Mouse (Mus musculus) forebrain, postnatal 0 days (tissue): ENCODE measurements around the gene Cecr2. TPM values are rescaled to one million over a fixed set of nuclear protein-coding genes. Genes with fewer than 3 reads are reported as not detected.

Source experiments
- ATAC-seq: fragments of 200-750 bp; cut with Nextera tagmentation; 2 replicates; pipeline ENCODE4 v1.8.0; 2017; ENCODE audit warnings: mild to moderate bottlenecking, moderate library complexity
- DNase-seq: peaks from one replicate; pipeline ENCODE4 v3.0.0-alpha.2; 2015
- H3K27ac ChIP-seq: fragments of 300-500 bp; sonication (generic); 2 replicates; pipeline ENCODE4 v1.5.1; 2014; ENCODE audit warnings: low read depth, mild to moderate bottlenecking, antibody characterized with exemption, low read length, moderate library complexity, mixed read lengths
- H3K27me3 ChIP-seq: fragments of 300-500 bp; sonication (generic); 2 replicates; pipeline ENCODE4 v1.6.1; 2014; ENCODE audit warnings: mild to moderate bottlenecking, low read length, mixed read lengths; ENCODE audit not compliant: insufficient read depth
- H3K36me3 ChIP-seq: fragments of 300-500 bp; sonication (generic); 2 replicates; pipeline ENCODE4 v1.6.1; 2014; ENCODE audit warnings: mild to moderate bottlenecking, moderate library complexity; ENCODE audit not compliant: insufficient read depth
- H3K4me1 ChIP-seq: fragments of 300-500 bp; sonication (generic); 2 replicates; pipeline ENCODE4 v1.6.1; 2014; ENCODE audit warnings: antibody characterized with exemption; ENCODE audit not compliant: insufficient read depth
- H3K4me2 ChIP-seq: fragments of 300-500 bp; sonication (generic); 2 replicates; pipeline ENCODE4 v1.6.1; 2014; ENCODE audit warnings: low read depth, mild to moderate bottlenecking, moderate library complexity
- H3K4me3 ChIP-seq: fragments of 300-500 bp; sonication (generic); 2 replicates; pipeline ENCODE4 v1.5.1; 2014; ENCODE audit warnings: low read depth, low read length, mixed read lengths
- H3K9ac ChIP-seq: fragments of 300-500 bp; sonication (generic); 2 replicates; pipeline ENCODE4 v1.6.1; 2014; ENCODE audit warnings: mild to moderate bottlenecking
- H3K9me3 ChIP-seq: fragments of 300-500 bp; sonication (generic); 2 replicates; pipeline ENCODE4 v1.6.1; 2016; ENCODE audit warnings: low read length
- CTCF ChIP-seq: sonication (generic); IDR thresholded peaks from 2 replicates; pipeline ENCODE4 v1.5.1; 2016; ENCODE audit warnings: antibody characterized with exemption, control low read depth, low read depth
- WGBS: fragments of 180-500 bp; shearing (Covaris S2); extraction: QIAGEN DNeasy Blood & Tissue Kit; methylation state at CpG from one replicate; pipeline ENCODE4 v1.1.7; 2014; 5-methylcytosine and 5-hydroxymethylcytosine counted together
- polyA plus RNA-seq: library from polyadenylated mRNA; unstranded; fragments of >200 nt; fragmentation: Nextera tagmentation; extraction: Ambion mirVana; gene quantifications from 2 replicates; pipeline ENCODE4 v1.2.1, GENCODE M21; 2015
- total RNA-seq: library from RNA; depleted of rRNA; stranded (reverse); fragments of >200 nt; gene quantifications from 2 replicates; pipeline ENCODE4 v1.2.3, GENCODE M21; 2014

The Cecr2 gene
- total and polyA plus RNA-seq, 2 experiments from 2014 or later, result 1.1 to 4.1 TPM

DNA sequence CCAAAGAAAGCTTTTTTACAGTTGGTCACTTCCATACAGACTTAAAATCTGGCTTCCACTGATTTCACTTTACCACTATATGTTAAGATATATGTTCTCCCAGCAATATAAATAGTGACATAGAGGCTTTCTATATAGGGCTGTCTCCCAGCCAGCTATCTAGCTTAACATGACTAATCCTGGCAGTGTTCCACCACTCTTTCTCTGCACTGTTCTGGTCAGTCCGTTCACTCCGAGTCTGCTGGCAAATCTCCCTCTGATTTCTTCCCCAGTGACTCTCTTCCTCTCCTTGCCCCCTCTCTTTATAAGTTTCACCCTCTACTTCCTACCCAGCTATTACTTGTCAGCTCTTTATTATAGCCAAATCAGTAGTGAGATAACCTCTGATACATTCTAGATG is 59.8 kb downstream of the Cecr2 start:
- no peak for ATAC-seq
- Histone ChIP-seq H3K9ac (no peak overlapping the region), H3K27me3 (no peaks in the 10 kb centered on the region), H3K4me1 (no peaks in the 10 kb centered on the region), H3K27ac (no peak overlapping the region), H3K4me3 (no peak overlapping the region), H3K36me3 (no peaks in the 10 kb centered on the region), H3K9me3 (no peaks in the 10 kb centered on the region), H3K4me2 (no peak overlapping the region)
- TF ChIP-seq CTCF, result no peak
- no peak for DNase-seq
- 41% methylated on average over 2 of the region's 2 CpGs for WGBS

DNA sequence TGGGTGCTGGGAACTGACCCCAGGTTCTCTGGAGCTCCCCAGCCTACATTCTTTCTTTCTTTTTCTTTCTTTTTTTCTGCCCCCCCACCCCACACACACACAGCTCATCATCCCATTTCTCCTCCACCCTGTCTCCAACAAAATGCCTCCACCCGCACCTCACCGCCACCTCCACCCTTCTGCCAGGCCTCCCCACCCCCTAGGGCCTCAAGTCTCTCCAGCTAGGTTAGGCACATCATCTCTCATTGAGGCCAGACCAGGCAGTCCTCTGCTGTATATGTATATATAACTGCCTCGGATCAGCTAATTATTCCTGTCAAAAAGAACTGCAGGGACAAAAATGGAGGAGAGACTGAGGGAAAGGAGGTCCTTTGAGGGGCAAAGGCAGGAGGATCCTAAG is 69.8 kb downstream of the Cecr2 start:
- no peak for ATAC-seq
- no peak overlapping the region for H3K27ac ChIP-seq
- no peak overlapping the region for H3K9ac ChIP-seq
- 0 out of 2 replicates have a peak, but pooled peaks cover 3% of the 10 kb centered on the region for H3K36me3 ChIP-seq
- no peak overlapping the region for H3K4me3 ChIP-seq
- DNase-seq, result no peak
- 91% methylated on average over 3 of the region's 3 CpGs for WGBS
- no peaks in the 10 kb centered on the region for H3K9me3 ChIP-seq
- no peaks in the 10 kb centered on the region for H3K27me3 ChIP-seq
- H3K4me2 ChIP-seq, result no peak overlapping the region
- H3K4me1 ChIP-seq, result no peaks in the 10 kb centered on the region
- no peak for TF ChIP-seq CTCF

DNA sequence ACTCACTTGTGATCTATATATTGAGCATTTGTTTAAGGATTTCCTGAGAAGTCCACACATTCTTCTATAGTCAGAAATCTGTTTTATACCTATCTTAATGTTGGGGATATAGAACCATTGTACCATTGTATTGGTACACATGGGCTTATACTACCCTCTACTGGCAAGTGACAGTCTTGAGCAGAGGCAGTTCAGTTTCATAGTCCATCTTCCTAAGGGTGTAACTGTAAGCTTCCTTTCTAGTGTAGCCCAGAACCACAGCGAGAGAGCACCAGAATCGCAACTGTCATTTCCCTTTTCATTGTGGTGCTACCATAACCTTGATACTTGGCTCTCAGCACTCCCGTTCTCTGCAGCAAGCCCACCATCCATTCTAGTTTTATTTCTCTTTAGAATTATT is 70.4 kb downstream of the Cecr2 start:
- Histone ChIP-seq H3K9me3 (no peaks in the 10 kb centered on the region), H3K4me2 (no peak overlapping the region), H3K4me1 (no peaks in the 10 kb centered on the region), H3K27me3 (no peaks in the 10 kb centered on the region), H3K36me3 (0 out of 2 replicates have a peak, but pooled peaks cover 3% of the 10 kb centered on the region), H3K4me3 (no peak overlapping the region), H3K9ac (no peak overlapping the region), H3K27ac (no peak overlapping the region)
- DNase-seq (peak; percentile 81), ATAC-seq (peak; percentile 93)
- peak; percentile 91 for TF ChIP-seq CTCF
- WGBS, result 66% methylated on average over 3 of the region's 3 CpGs

DNA sequence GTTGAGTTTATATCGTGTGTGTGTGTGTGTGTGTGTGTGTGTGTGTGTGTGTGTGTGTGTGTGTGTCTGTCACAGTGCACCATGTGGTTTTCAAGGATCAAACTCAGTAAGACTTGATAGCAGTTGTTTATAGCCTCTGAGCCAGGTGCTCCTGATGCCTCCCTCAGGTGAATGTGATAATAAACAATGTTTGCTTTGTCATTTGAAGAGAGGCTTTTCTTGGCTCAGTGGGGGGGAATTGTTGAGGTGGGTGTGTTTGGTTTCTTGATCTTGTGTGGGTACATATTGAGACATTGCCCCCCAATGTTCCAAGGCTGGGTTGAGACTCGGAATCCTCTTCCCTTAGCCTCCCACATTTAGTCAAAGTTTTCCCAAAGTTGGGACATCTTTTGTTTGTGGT is 77.0 kb downstream of the Cecr2 start:
- no peak for DNase-seq
- no peak overlapping the region for H3K4me2 ChIP-seq
- TF ChIP-seq CTCF, result no peak
- 0 out of 2 replicates have a peak, but pooled peaks cover 1% of the 10 kb centered on the region for H3K36me3 ChIP-seq
- no peaks in the 10 kb centered on the region for H3K27me3 ChIP-seq
- H3K4me1 ChIP-seq, result no peaks in the 10 kb centered on the region
- no peak for ATAC-seq
- no peaks in the 10 kb centered on the region for H3K9me3 ChIP-seq
- no peak overlapping the region for H3K27ac ChIP-seq
- no peak overlapping the region for H3K4me3 ChIP-seq
- no peak overlapping the region for H3K9ac ChIP-seq
- 96% methylated on average over 2 of the region's 2 CpGs for WGBS

DNA sequence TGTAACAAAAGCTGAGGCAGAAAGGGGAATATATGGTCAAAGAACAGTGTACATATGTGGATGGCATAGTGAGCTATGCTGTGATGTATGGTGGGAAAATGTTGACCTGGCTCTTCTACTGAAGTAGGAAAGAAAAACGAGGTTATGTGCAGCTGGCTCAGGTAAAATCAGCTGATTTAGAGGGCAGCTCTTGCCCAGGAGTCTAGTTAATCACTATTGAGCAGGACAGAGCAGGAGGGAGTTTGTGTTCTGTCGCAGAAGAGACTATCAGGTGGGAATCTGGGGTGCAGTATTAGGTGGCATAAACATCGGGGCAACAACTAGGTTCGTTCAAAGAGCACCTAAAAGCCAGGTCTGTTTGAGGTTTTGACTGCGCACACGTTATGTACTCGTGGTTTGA is 78.1 kb downstream of the Cecr2 start:
- H3K9ac ChIP-seq, result no peak overlapping the region
- no peak for ATAC-seq
- TF ChIP-seq CTCF, result no peak
- no peaks in the 10 kb centered on the region for H3K36me3 ChIP-seq
- H3K4me1 ChIP-seq, result no peaks in the 10 kb centered on the region
- no peaks in the 10 kb centered on the region for H3K9me3 ChIP-seq
- H3K27me3 ChIP-seq, result no peaks in the 10 kb centered on the region
- H3K4me2 ChIP-seq, result no peak overlapping the region
- 92% methylated on average over 7 of the region's 7 CpGs for WGBS
- DNase-seq, result no peak
- H3K4me3 ChIP-seq, result no peak overlapping the region
- H3K27ac ChIP-seq, result no peak overlapping the region

DNA sequence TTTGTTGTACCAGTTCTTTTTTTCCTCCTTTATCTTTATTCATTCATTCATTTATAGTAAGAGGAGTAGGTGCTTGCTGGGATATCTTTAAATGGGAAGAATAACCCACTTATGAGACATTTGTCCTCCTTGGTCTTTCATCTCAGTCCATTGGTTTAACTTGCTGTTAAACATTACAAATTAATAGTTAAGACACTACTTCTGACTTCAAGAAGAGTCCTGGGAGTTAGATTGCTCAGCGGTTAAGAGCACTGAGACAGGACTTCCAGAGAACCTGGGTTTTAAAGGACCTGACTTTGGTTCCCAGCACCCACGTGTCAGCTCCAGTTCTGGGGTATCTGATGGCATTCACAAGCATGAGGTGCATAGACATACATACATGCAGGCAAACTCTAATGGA is 80.2 kb downstream of the Cecr2 start:
- DNase-seq (no peak), ATAC-seq (no peak)
- Histone ChIP-seq H3K9me3 (no peaks in the 10 kb centered on the region), H3K36me3 (no peaks in the 10 kb centered on the region), H3K27ac (no peak overlapping the region), H3K4me1 (no peaks in the 10 kb centered on the region), H3K4me3 (no peak overlapping the region), H3K4me2 (no peak overlapping the region), H3K9ac (no peak overlapping the region), H3K27me3 (no peaks in the 10 kb centered on the region)
- WGBS, result 93% methylated on average over 2 of the region's 2 CpGs
- TF ChIP-seq CTCF, result no peak

DNA sequence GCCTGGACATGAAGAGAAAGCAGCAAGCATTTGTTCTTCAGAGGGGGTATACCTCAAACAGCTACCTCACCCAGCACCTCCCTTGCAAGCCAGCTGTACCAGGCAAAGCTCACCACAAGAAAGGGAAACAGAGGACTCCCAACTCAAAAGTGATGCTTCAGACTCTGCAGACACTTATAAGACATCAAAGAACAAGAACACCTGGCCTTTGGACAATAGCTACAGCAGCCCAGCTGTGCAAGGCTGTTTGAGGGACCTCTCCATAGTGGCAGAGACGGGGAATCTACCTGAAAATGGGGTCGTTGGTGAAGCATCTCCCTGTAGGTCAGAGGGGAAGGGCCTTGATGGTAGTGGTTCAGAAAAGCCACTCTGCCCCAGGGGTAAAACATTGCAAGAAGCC is 95.0 kb downstream of the Cecr2 start:
- Histone ChIP-seq H3K27me3 (no peaks in the 10 kb centered on the region), H3K36me3 (peaks cover 17% of the 10 kb centered on the region), H3K4me2 (no peak overlapping the region), H3K9me3 (no peaks in the 10 kb centered on the region), H3K27ac (no peak overlapping the region), H3K4me3 (no peak overlapping the region), H3K4me1 (no peaks in the 10 kb centered on the region), H3K9ac (no peak overlapping the region)
- WGBS, result 86% methylated on average over 2 of the region's 2 CpGs
- TF ChIP-seq CTCF, result no peak
- DNase-seq (no peak), ATAC-seq (no peak)

DNA sequence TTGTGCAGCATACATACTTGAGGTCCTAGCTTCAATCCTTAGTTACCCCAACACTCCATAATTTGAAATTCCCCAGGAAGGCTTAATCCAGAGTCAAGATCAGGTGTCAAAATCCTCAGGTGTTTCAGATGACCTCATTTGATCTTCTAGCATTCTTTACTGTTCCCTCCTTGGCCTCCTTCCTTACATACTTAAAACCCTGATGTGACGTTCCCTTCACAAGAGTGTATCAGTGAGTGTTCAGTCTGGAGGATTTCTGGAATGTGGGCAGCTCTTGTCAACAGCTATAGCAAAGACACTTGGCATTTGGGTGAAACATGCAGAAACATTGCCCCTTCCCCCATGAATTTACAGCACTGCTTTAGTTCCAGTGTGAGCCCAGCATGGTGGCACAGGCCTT is 103.8 kb downstream of the Cecr2 start:
- H3K27me3 ChIP-seq, result no peaks in the 10 kb centered on the region
- no peak overlapping the region for H3K4me2 ChIP-seq
- no peaks in the 10 kb centered on the region for H3K9me3 ChIP-seq
- peaks cover 6% of the 10 kb centered on the region for H3K36me3 ChIP-seq
- H3K4me3 ChIP-seq, result no peak overlapping the region
- no peaks in the 10 kb centered on the region; the same call in 1 of the 2 replicates for H3K4me1 ChIP-seq
- 86% methylated on average over 1 of the region's 1 CpGs for WGBS
- no peak overlapping the region for H3K27ac ChIP-seq
- no peak overlapping the region for H3K9ac ChIP-seq
- ATAC-seq, result no peak
- DNase-seq, result no peak
- no peak for TF ChIP-seq CTCF
